Mouse (Mus musculus) C2C12 (cell line): ENCODE data around the gene Slc29a1.

ENCODE experiments used
- CTCF ChIP-seq: IDR thresholded peaks from one replicate; pipeline ENCODE4 v1.5.1; 2011; ENCODE audit not compliant: control insufficient read depth, insufficient read depth, insufficient read length
- FOSL1 ChIP-seq: IDR thresholded peaks from one replicate; pipeline ENCODE4 v1.8.0; 2011; ENCODE audit warnings: mild to moderate bottlenecking, low read length; ENCODE audit not compliant: poor library complexity, insufficient read depth, severe bottlenecking
- MAX ChIP-seq: IDR thresholded peaks from one replicate; pipeline ENCODE4 v1.6.1; 2011; ENCODE audit warnings: mild to moderate bottlenecking, control low read depth
- MYOD1 ChIP-seq: IDR thresholded peaks from one replicate; pipeline ENCODE4 v1.6.1; 2011; ENCODE audit warnings: low read depth; ENCODE audit not compliant: control insufficient read depth, insufficient read length
- MYOG ChIP-seq: IDR thresholded peaks from one replicate; pipeline ENCODE4 v1.6.1; 2011; ENCODE audit not compliant: control insufficient read depth, insufficient read length; ENCODE audit errors: extremely low read depth

DNA sequence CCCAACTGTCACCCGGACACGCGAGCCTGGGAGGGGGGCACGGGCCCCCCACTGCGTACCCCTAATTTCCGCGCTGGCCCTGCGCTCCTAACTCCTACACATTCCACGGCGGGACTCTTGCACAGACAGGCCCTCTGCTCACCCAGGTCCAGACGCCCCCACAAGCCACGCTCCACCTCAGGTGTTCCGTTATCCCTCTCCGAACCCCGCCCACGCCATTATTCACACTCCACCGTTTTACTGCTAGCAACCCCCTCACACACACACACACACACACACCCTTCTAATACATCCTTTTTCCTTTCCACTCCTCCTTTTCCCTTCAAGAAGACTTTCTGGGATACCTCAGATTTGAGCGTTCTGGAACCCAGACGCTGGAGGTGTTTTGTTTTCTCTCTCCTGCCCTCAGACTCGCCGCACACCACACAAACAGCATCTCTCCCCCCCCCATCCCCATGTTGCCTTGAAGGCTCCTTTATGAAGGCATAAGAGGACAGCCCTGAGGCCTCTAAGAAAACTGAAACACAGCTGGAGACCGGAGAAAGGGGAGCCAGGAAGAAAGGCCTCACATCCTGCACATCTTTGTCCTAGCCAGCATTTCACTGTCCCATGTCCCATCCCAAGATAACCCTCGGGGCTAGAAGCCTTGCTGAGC is 3.5 kb downstream of the Slc29a1 start:
- no peak for TF ChIP-seq CTCF
- TF ChIP-seq MYOD1 = no peak
- TF ChIP-seq FOSL1 = no peak
- TF ChIP-seq MAX = no peak
- TF ChIP-seq MYOG = no peak
